Mouse (Mus musculus) ovary, postnatal 14 days (tissue): ENCODE results near the gene Klre1.

Source experiments
- DNase-seq: peaks from one replicate; pipeline ENCODE4 v3.0.0; 2022; ENCODE audit warnings: low spot score

Klre1 gene

GRCm38 (mm10) chr6:129577605-129578004, at the start of gene Klre1:
TSS of gene Klre1 (plus strand) at chr6:129577905.
- DNase-seq = no peak

DNA sequence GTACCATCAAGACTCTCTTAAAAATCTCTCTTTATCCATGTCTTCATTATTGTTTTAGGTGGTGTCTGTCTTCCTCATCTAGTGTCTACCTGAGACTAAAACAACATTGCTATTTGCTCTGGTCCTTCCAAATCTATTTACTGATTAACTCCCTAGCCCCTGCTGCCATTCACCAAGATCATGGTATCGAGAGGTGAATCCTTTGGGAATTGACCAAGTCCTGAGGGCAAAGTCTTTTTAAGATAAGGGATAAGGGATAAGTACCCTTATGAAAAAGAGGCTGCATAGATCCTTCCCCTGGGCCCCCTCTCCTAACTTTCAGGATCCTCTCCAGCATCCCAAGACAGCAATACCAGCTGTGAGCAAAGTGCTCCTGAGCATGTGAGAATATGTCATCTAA, 48.1 kb upstream of the Klre1 start:
- DNase-seq = no peak

GRCm38 (mm10) chr6:129530261-129530660, 47.4 kb upstream of the Klre1 start:
- DNase-seq = no peak

DNA sequence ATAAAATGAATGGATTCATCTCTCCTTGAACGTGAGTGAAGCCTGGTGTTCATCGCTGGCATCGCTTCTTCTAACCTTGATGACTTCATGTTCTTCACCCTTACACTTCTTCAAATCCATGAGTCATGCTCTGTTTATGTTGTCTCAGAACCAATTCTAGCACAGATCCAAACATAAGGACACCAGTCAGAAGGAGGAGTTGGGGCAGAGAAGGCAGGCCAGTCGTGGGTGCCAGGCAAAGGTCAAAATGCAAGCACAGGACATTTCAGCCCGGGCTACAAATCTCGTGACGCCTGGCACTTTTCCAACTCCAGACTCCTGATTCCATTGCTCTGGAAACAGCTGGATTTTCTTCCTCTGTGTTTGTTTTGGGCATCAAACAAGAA, 45.2 kb upstream of the Klre1 start:
- DNase-seq = peak; percentile 56

- peak; percentile 62 for DNase-seq
Observed at GRCm38 (mm10) chr6:129532942-129533860, 44.5 kb upstream of the Klre1 start, which contains the start of gene Gabarapl1. TSS of gene Gabarapl1 (plus strand) at chr6:129533160.

GRCm38 (mm10) chr6:129534057-129534456, 43.6 kb upstream of the Klre1 start:
- DNase-seq = no peak

- no peak for DNase-seq
Observed at GRCm38 (mm10) chr6:129534627-129535190, 43.0 kb upstream of the Klre1 start.

DNA sequence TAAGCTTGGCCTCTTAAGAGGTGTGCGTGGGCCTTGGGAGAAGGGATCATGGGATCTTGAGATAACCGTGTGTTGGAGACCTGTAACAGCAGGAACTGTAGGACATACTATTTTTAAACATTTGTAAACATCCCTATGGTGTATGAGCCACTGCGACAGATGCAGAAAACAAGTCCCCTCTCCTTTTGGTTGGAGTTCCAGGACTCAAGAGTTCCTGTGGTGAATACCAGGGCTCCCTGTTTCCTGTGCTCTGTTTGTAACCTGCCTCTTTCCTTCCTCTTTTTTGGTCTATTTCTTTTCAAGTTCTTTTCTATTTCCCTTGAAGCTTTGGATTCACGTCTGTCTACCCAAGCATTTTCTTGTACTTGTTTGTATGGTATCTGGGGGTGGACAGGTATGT, 42.0 kb upstream of the Klre1 start:
- DNase-seq = no peak

GRCm38 (mm10) chr6:129538555-129538954, 39.1 kb upstream of the Klre1 start:
- no peak for DNase-seq

DNA sequence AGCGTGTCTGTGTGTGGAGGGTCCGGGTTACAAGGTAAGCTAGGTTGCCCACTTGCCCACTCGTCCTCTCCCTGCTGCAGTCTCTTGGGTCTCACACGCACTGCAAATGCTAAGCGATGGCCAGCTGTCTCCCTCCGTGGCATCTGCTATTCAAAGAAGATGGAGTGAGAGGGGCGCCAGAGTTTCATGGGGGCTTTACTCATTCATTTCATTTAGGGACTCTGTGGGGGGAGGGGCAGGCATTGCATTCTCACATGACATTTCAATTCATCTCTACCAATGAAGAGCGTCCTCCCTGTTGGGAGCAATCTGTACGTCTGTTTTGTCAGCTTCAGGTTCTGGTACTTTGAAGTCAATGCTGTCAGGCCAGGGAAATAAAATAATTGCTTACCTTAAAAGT, 35.8 kb upstream of the Klre1 start:
- DNase-seq = no peak

- no peak for DNase-seq
Observed at GRCm38 (mm10) chr6:129542540-129542939, 35.2 kb upstream of the Klre1 start.

DNA sequence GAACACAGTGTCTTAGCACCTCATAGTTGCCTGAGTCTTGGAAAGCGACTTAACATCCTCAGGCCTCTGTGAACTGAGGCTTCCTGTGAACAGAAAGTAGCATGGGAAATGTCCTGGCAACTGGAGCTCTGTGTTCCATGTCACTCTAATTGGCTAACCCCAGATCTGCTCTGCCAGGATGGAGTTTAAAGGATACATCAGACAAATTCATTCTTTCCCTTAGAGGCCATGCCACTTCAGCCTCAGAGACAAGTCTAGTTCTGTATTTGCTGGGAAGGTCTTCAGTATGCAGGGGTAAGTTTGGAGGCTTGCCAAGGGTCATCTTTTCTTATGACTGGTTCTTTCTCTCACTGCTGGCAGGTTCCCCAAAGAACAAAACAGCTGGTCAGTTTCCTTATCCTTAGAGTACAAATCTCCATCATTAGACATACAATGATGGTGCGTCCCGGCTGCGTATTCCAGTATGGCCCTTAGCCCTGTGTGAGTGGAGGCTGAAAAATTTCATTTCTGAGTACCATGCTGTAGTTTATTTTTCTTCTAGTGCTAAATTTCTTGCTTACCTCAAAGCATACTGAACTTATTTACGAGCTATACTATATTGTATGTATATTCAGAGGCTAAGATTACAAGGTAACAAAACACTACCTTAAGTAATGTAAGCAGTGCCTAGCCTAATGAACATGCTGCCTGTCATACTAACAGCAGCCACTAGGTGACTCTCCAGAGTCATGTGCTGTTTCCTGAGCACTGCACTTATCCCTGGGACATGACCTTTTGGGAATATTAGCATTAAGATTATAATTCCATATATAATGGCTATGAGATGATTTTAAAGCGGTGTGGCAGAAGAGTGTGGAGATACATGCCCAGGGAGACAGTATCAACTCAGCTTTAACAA, 33.7 kb upstream of the Klre1 start:
- peak; percentile 46 for DNase-seq

DNA sequence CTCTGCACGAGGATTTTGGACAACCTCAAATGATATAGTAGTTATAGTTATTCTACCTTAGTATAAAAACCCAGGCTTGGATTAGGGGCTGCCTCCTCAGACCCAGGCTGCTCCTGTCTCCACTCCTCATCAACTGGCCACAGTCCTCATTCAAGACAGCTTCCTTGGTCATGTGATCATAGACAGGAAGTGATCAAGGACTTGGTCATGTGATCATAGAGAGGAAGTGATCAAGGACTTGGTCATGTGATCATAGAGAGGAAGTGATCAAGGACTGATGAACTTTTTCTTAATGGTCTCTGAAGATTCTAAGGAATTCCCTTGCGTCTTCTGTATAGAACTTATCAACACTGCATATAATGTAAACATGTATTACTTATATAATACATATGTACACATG, 30.4 kb upstream of the Klre1 start:
- DNase-seq = no peak

DNA sequence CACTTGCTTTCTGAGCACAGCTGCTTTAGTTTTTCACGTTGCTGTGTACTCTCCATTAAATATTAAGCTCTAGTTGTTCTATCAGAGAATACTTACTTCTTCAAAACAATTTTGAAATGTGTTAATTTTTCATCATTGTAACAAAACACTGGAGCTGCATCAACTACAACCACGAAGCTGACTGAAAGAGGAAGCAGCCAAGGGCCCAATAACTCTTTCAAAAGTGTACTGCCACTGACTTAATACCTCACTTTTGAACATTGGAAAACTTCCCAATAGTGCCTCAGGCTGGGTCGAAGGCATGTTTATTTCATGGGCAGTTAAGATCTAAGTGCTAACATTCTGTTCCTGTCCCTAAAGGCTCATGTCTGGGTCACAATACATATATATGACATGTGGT, 29.7 kb upstream of the Klre1 start:
- DNase-seq = no peak

DNA sequence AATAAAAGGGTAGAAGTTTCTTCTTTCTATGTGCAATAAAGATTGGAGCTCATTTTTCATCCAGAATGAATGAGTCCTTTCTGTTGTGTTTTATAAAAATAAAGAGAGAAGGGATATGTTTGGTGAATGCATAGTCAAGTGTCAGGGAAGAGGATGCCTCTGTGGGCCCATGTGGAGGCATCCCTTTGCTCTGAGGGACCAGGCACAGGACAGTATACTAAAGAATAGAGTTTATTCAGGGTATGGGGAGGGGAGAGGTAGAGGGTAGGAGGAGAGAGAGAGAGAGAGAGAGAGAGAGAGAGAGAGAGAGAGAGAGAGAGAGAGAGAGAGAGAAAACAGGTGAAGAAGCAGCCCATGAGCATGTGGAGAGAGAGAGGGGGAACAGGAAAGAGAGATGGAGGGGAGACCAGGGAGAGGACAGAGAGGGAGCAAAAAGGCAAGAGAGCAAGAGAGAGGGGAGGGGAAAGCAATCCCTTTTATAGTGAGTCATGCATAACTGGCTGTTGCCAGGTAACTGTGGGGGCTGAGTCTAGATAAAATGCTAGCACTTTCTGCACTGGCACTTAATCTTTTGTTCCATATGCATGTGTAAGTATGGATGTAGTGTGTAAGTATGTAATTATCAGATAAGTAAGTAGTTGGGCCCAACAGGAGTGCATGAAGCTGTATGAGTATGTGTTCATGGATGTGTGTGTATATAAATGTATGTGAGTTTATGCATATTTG, 20.2 kb upstream of the Klre1 start:
- DNase-seq = no peak

GRCm38 (mm10) chr6:129558946-129559640, 18.6 kb upstream of the Klre1 start:
- peak; percentile 57 for DNase-seq

- DNase-seq = no peak
Observed at GRCm38 (mm10) chr6:129559641-129560027, 18.1 kb upstream of the Klre1 start.

DNA sequence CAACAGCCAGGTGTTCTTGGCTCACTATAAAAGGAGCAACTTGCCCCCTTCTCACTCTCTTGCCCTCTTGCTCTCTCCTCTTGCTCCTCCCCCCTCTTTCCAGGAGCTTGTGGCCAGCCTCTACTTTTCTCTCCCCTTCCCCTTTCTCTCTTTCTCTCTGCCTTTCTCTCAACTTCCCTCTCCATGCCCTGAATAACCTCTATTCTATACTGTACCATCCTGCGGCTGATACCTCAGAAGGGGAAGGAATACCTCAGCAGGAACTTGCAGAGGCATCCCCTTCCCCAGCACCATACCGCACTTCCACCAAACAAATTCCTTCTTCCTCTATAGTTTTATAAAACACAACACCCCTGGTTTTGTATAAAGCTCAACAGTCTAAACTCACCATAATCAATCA, 12.4 kb upstream of the Klre1 start:
- DNase-seq = no peak

DNA sequence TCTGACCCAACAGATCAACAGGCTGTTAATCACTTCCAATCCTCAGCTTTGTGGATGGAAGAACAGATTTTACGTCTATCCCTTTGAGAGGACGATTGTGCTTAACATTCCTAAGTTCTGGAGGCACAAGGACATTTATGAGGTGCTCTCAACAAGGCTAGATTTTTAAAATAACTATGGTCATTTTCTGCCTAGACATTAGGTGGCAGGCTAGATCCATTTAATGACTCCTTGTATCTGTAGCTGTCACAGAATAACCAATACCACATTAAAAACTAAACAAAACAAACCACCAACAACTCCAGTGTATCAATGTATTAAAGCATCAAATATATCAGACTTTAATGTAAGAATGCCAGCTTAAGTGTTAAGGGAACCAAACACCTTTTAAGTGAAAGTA, 2.4 kb upstream of the Klre1 start:
- DNase-seq = no peak

DNA sequence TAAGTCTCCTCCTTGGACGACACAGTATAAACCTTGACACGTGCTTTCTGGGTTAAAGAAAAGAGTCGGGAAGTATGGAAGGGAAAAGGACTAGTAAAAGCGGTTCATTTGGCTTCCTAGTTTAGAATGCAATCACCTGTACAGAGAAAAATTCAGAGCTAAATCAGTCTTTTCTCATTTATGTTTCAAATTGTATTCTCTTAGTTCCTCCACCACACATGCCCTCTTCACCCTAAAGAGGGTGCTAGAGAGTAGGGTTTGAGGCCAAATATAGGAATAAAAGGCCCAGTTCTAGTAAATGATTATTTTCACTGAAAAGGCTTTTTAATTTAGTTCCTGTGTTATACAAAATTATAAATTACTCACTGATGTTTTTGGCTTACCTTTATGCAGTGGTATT, 3.6 kb downstream of the Klre1 start:
- no peak for DNase-seq

DNA sequence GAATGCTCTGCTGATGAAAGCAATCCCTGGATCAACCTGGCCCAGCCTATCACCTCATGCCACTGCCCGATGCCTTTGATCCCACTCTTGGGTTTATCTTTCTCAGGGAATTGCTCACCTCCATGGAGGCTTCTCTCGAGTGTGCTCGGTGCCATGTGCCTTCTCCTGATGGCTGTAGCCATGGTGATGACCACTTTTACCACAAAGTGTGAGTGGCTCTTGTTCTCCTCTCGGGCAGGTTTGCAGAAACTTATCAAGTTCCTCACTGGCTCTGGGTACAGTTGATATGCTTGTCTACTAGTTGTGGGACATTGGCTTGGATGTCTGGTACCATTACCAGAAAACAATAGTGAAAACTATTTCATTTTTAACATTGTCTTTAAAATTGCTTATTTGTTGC, 4.2 kb downstream of the Klre1 start:
- DNase-seq = no peak
